Mouse (Mus musculus) cerebellum, adult 8-10 months (tissue): ENCODE measurements at regions not wholly inside any gene's neighbourhood (a gene's known extent, or its start where the extent isn't known, plus 50 kb on each side); places are given as distances from the start of the nearest gene placed in this dataset.
A peak's percentile ranks its signal among the peaks of the same experiment; 100 is the strongest.
"Not testable (repeated sequence)": the region's sequence is repeated elsewhere in the genome, so short reads cannot be mapped to it uniquely, and the experiment has no call there.

Source experiments
- DNase-seq: peaks from one replicate; pipeline ENCODE4 v3.0.0; 2022

- DNase-seq, result no peak
Observed at GRCm38 (mm10) chr14:53991390-53991789, 262.5 kb downstream of the Dad1 start.

GRCm38 (mm10) chr14:53980771-53981170 lies 273.1 kb downstream of the Dad1 start:
- no peak for DNase-seq

GRCm38 (mm10) chr14:53961426-53961825 lies 292.5 kb downstream of the Dad1 start:
- not testable (repeated sequence) for DNase-seq

- DNase-seq, result no peak
Observed at GRCm38 (mm10) chr14:53960779-53961178, 293.1 kb downstream of the Dad1 start.

GRCm38 (mm10) chr14:53935791-53936231 lies 318.1 kb downstream of the Dad1 start:
- DNase-seq, result peak; percentile 41

- peak; percentile 55 for DNase-seq
Observed at GRCm38 (mm10) chr14:53935336-53935735, 318.6 kb downstream of the Dad1 start.

DNA sequence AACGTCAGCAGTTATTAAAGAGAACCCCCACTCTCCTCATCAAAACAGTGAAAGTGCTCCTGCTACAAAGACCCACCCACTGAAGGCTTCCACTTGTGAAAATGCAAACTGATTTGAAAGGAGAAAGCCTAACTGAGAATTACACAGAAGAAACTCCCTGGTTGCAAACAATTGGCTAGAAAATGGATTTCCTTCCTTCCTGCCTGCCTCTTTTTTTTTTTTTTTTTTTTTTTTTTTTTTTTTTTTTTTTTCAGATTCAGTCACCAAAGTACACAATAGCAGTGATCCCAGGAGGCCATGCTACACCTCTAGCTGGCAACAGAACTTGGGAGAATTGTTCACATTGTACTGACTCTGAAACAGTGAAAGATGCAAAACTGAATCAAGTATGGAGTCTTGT lies 343.0 kb downstream of the Dad1 start:
- no peak for DNase-seq

DNA sequence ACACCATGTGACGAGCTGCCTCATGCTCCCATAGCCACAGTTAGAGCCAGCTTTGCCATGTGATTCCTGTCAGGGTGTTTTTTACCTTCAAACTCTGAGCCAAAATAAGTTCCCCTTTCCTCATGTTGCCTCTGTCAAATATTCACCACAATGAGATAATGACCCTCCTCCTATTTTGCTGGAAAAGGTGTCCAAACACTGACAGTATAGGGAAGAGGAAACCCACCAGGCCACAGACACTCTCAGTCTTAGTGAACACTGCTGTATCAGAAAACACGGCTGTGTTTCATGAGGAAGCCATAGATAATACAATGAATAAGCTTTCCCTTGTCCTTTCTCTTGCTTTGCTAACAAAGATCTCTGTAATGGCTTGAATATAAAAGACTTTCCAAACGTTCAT lies 349.3 kb downstream of the Dad1 start:
- no peak for DNase-seq

DNA sequence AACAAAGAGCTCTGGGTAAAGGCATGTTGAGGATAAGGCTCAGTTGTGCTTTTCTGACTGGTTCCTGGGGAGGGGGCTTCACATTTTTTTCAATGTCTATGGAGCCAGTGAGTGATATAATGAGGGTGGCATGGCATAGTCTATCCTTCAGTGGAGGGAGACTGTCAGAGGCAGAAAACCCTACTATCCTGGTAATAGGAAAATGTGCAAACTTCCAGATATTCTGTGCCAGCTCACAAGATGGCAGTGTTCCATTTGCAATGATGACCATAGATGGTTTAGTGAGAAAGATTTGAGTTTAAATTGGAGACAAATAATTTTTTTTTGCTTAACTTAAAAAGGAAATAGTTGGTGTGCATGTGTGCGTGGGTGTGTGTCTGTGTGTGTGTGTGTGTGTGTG lies 352.8 kb downstream of the Dad1 start:
- no peak for DNase-seq

DNA sequence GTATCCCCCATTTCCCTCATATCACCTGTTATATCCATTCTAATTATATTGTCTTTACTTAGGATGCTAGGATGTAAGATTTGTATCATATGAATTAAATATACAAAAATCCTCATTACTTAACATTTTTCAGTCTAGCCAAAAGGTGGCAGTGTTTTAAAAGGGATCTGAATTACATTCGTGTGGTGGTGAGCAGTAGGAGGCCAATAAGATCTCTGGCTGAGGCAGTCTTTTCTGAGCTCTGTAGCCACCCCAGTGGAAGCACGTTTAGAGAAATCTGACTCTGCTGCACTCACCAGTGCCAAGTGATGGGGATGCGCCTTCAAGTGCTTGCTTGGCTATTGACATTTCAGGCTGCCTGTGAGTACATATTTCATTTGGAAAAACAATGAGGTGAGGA lies 372.6 kb downstream of the Dad1 start:
- DNase-seq, result no peak

- no peak for DNase-seq
Observed at GRCm38 (mm10) chr14:53876581-53876980, 377.3 kb downstream of the Dad1 start.

GRCm38 (mm10) chr14:53875736-53876135 lies 378.2 kb downstream of the Dad1 start:
- no peak for DNase-seq

GRCm38 (mm10) chr14:53847049-53847448 lies 406.9 kb downstream of the Dad1 start:
- DNase-seq, result no peak

GRCm38 (mm10) chr14:53845646-53846045 lies 408.3 kb downstream of the Dad1 start:
- no peak for DNase-seq

DNA sequence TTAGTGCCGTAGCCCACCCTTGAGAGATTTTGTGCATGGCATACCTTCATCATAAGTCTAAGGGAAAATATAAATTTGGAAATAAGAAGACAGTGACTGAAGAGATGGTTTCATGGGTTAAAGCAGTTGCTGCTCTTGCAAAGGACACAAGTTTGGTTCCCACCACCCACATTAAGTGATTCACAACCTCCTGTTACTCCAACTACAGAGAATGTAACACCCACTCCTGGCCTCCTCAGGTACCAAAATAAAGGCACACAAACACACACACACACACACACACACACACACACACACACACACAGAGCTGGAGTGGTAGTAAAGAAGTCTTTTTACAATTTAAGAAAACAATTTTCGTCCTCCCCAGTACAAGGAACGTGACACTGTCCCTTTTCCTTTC lies 421.4 kb downstream of the Dad1 start:
- no peak for DNase-seq

- no peak for DNase-seq
Observed at GRCm38 (mm10) chr14:53831651-53832050, 422.3 kb downstream of the Dad1 start.

DNA sequence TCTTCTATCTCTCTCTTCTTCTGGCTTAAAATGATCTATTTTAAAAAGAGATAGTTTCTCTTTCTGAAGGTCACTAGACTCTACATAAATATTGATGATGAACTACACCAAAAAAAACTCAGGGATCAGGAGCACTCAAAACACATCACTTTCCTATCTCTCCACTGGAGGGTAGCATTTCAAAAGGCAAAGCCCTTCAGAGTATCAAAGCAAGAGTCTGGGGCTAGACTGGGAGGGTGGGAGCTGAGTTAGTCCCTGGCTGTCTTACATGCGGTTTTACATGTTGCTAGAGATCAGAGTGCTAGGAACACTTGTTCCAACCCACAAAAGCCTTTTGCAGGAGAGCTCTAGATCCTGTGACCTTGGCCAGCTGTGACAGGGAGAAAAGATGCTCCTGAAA lies 423.2 kb downstream of the Dad1 start:
- DNase-seq, result no peak

GRCm38 (mm10) chr14:53826782-53827181 lies 427.1 kb downstream of the Dad1 start:
- no peak for DNase-seq

DNA sequence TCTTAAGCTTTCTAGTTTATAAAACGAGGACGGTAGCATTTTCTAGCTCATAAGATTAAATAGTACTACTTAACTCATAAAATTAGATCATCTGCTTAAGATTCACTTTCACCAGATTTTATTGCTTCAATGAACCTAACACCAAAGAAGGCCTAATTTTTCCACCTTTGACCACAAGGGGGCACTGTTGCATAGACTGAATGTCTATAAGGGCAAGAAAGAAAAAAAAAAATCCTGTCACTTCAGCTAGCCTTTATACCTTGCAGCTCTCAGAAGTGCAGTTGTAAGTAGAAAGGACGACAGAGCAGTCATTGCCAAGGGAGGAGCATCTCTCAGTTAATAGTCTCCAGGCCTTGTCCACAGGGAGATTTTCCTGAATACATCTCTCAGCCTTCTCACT lies 447.7 kb downstream of the Dad1 start:
- peak; percentile 31 for DNase-seq

GRCm38 (mm10) chr14:53803698-53804620 lies 449.9 kb downstream of the Dad1 start:
- DNase-seq, result peak; percentile 16

DNA sequence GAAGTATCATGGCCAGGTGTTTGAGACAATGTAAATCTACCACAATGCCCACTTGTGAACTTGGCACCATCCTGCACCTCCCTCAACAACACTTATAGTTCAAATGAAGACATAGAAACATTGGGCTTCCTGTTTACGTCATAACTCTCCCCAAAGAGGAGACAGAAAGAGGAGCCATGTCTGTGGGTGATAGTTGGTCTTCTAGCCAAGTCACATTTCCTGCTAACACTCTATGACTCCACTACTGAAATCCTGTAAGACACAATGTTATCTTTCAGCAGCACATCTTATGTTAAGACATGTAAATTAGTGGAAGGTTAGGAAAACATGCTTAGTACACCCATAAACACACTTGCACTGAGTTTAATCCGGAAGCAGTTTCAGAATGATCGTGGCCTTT lies 451.4 kb downstream of the Dad1 start:
- no peak for DNase-seq

DNA sequence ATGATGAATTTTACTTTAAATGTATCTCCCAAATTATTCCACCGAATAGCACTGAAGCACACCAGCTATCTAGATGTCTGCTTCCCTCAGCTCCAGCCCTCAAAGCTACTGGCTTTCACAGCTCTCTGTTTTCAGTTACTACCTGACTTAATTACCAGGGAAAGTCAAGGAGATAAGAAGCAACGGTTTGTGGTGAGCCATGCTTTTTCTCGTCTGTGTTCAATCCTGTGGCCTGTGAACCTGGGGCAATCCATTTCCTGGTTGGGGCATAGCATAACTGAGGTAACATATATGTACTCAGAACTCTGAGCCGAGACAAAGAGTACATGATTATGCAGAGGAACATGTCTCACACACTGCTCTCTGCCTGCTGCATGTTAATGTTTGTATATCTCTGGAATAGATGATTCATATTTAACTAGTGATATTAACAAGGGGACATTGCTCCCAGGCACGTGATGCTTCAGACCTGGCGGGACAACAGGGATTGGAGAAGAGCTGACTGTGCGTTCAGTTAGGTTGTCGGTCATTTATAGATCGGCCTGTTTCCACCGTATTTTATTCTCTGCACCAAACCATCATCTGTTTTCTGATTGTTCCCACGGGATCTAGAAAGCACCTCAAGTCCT lies 453.3 kb downstream of the Dad1 start:
- DNase-seq, result no peak

DNA sequence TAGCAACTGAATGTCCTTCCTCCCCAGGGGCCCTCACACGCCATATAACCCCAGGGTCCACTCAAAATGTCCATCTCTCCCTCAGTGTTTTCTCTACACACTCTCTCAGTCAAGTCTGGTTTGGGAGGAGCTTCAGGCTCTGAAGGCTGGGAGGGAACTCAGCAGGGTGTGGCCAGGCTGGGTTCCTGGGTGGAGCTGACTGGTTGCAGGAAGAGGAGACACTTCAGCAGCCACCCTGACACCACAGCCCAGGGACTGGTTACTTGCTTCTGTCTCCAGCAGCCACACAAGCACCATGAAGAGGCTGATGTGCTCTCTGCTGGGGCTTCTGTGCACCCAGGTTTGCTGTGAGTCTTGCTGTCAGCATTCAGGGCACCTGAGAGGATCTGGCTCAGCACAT lies 458.7 kb downstream of the Dad1 start:
- not testable (repeated sequence) for DNase-seq

DNA sequence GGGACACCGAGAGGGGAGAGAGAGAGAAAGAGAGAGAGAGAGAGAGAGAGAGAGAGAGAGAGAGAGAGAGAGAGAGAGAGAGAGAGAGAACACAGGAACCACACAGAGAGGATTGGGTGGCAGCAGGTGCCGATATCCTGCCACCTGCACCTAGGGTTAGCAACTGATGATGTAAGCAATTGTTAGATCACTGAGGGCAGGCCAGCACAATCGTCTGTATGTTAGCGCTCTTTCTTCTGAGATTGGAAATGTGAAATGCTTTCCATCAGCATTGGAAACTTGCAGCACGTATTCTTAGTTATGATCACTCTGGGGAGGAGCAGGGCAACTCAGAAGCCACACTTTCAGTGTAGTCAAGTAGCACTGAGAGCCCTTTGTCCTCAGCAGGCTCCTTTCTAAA lies 459.4 kb downstream of the Dad1 start:
- no peak for DNase-seq
